Mouse (Mus musculus) thymus, postnatal 36 days (tissue): Measurements from ENCODE around the gene Dusp27.

Source experiments
- DNase-seq, 2 experiments: peaks; one replicate each; pipeline ENCODE4 v3.0.0; 2022; ENCODE audit warnings: mixed read lengths in 2 of 2

Dusp27 gene

GRCm38 (mm10) chr1:166094462-166094861 is 33.3 kb downstream of the Dusp27 start:
- DNase-seq, result no peak

- DNase-seq, result no peak
Observed at GRCm38 (mm10) chr1:166090306-166090705, 37.4 kb downstream of the Dusp27 start.

DNA sequence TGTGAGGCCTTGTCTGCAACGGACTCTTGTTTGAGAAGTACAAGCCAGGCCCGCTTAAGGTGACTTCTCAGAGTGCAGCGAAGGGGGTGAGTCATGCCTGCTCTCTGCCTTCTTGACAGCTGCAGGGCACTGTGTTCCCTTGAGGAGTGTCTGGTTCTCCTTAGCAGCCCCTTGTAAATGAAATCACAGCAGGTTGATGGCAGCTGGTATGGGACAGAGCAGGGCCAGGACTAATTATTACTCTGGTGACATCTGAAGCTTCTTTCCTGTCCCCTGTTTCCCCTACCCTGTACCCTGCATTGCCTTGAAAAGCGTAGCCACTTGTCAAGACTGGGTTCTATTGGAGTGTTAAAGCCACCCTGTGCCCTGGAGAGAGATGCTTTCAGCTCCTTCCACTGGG is 38.0 kb downstream of the Dusp27 start:
- DNase-seq, result no peak

DNA sequence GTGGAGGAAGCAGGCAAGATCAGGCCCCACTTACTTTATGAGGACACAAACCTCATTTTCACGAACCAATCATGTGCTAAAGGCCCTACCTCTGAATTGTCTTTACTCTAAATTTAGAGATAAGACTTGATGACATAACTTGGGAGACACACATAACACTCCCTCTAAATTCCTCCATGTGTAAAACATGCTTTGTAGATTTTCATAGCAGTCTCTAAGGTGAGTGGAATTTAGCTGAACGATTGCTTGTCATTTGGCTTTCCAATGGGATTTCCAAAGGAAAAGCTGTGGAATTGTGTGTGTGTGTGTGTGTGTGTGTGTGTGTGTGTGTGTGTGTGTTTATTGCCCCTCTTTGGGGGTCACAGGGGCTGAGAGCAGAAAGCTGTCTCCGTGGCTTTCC is 38.4 kb downstream of the Dusp27 start:
- no peak for DNase-seq

- no peak for DNase-seq
Observed at GRCm38 (mm10) chr1:166088446-166089170, 39.1 kb downstream of the Dusp27 start.

DNA sequence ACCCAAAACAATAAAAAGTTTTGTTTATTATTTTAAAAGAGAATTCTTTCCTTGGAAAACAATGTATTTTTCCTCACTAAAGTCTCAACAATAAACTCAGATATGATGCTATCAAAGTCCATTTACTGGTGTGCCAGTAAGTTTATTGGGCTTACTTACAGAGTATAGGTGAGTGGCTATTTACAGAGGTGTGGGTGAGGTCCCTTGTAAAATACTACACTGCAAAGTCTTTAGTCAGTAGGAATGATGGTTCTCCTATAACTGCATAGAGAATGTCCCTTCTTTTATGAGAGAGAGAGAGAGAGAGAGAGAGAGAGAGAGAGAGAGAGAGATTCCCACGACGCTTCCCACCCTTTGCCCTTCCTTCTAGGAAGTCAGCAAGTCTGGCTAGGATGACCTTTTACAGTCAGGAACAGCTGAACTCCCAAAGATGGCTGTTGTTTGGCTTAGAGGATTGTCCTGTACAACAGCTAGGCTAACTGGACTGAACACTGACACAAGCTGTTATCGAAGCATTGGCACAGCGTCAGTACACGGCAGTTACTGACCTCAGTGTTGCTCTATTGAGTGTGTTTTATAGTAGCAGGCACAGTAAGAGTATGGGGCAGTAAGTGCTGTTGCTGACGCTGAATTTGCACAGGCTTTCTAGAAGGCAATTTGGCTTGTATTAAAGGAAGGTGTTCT is 50.5 kb downstream of the Dusp27 start:
- no peak for DNase-seq

DNA sequence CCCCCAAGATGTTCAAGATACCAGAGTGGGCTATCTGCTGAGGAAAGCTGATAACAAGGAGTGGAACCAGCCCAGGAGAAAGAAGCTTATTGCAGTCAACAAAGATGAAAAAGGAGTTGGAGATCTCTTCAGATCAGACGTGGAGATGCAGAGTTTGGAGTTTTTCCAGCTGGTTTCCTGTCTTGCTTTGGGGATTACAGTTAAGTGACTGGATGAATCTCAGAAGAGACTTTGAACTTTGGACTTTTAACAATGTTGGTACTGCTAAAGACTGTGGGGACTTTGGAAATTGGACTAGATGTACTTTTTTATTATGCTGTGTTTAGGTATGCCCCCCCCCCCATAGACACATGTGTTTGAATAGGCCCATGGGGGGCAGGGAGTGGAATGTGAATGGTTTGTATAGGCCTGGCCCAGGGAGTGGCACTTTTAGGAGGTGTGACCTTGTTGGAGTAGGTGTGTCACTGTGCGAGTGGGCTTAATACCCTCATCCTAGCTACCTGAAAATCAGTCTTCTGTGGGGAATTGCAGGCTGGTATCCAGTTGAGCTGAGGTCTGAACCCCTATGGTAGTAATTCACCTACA is 59.8 kb downstream of the Dusp27 start:
- DNase-seq, result no peak

DNA sequence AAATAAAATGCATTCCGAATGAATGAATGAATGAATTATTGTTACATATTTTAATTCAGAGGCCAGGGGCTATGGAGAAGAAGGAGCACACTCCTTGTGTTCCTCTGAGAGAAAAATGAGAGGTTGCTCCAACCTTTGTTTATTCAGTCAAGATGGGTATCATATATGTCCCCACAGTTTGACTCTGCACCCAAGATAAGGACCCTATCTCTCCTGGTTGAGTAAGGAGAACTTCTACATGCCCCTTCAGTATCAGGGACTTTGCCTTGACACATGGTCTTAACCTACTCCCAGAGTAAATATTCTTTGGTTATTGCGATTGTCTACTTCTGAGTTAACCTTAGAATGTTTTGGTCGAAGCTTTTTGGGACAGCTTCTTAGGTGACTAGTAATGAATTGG is 63.9 kb downstream of the Dusp27 start:
- no peak for DNase-seq

DNA sequence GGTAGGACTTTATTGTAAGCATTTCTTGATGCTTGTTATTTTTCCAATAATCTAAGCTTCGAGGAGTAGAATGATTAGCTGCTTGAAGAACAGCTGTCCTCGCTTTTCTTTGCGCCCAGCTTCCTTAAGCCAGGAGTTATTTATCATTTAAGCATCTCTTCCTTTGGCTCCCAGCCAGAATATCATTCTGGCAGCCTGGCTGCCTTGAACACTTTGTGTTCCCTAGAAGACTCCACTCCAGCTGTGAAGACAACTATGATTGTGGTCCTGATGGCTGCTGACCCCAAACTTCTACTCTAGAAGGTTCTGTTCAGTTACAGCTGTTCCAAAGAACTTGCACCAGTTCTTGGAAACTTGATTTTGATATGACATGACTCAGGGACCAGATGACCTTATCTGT is 66.2 kb downstream of the Dusp27 start:
- DNase-seq, result no peak

GRCm38 (mm10) chr1:166060406-166060805 is 67.3 kb downstream of the Dusp27 start:
- DNase-seq, result no peak

- no peak for DNase-seq
Observed at GRCm38 (mm10) chr1:166056098-166056756, 71.5 kb downstream of the Dusp27 start.

DNA sequence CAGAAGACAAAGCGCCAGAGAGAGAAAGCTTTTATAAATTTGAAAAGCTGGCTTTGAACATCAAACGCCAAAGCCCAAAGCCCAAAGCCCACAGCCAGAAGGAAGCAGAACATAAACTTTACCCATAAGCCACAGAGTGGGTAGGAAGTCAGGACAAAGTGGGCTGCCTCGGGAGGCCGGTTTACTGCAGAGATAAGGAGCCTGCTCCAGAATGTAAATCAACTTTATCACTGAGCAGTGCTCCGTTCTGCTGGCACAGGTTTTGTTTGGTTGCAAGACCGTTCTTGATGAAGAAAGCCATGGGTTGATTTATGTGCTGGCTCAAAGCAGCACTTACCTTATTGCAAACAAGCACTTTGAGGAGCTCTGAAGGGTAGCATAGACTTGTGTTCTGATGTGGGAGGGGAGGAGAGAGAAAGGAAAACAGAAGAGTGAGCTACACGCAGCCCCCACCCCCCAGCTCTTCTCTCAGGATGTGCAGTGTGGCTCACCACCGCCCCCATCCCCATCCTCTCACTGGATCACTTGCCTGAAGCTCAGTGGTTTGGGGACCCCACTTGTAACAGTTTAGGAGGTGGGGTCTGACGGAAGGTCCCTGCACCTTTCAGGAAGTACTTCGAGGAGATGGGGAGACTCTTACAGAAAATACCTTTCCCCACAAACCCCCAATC is 74.3 kb downstream of the Dusp27 start:
- peak; percentile 50 to 63 for DNase-seq

GRCm38 (mm10) chr1:166049046-166049827 is 78.5 kb downstream of the Dusp27 start:
- peak; percentile 24 to 41 for DNase-seq

GRCm38 (mm10) chr1:166048230-166048911 is 79.4 kb downstream of the Dusp27 start:
- DNase-seq, result peak; percentile 29 to 36
